Mouse (Mus musculus): ENCODE measurements around the gene Sys1. TPM values are rescaled to one million over a fixed set of nuclear protein-coding genes. Genes with fewer than 3 reads are reported as not detected.
A peak's percentile ranks its signal among the peaks of the same experiment; 100 is the strongest.

Gene Sys1
- polyA plus RNA-seq, 1 experiment from 2014 or later = 63.3 TPM

DNA sequence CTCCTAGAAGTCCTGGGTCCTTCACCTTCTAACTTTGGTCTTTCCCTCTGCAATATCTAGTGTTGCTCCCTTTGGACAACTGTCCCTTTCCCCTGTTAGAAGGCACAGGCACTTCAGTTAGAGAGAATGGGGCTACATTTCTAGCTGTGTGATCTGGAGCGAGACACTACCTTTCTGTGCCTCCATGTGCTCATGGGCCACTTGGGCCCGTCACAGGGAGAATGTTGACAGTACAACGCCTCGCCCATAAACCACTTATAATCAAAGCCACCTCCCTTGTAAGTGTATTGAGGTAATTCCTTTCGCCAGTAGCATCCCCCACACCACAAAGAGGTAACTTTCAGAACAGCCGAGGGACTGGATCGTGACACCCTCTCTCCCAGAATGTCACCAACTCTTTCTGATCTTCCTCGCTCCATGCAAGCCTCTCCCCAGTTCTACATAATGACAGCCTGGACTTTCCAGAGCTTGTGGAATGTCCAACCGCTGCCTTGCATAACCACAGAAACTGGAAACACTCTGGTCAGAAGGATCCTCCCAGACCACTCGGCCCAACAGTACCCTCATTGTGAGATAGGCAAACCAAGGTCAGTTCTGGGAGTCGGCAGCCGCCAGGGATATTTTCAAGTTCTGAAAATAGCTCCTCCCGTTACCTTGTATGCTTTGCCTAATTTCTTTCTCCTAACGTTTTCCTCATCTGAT is 7.3 kb upstream of the Sys1 start:
- H3K36me3 ChIP-seq (ENCODE audit: control insufficient read depth, insufficient read depth, low read length) = no peaks in the 10 kb centered on the region
- H3K4me1 ChIP-seq (ENCODE audit: control insufficient read depth, insufficient read depth, low read length) = peaks cover 14% of the 10 kb centered on the region
- ATAC-seq (ENCODE audit: low read depth) (peak; percentile 51; the same call in 1 of the 2 replicates), DNase-seq (ENCODE audit: low spot score) (peak; percentile 43)
- no peaks in the 10 kb centered on the region for H3K27me3 ChIP-seq (replicated peaks; ENCODE audit: control insufficient read depth, insufficient read depth, low read length)
- WGBS = 72% methylated on average over 14 of the region's 14 CpGs
- peaks cover 4% of the 10 kb centered on the region; the same call in 1 of the 2 replicates for H3K9me3 ChIP-seq (ENCODE audit: control insufficient read depth, low read length)
- H3K4me3 ChIP-seq (ENCODE audit: low read depth, low read length) = no peak overlapping the region
- peak overlapping the region; percentile 65 for H3K27ac ChIP-seq (replicated peaks; ENCODE audit: low read depth, low read length)
- H3K4me2 ChIP-seq (ENCODE audit: low read depth, low read length) = no peak overlapping the region
- H3K9ac ChIP-seq (ENCODE audit: low read depth, low read length) = no peak overlapping the region

DNA sequence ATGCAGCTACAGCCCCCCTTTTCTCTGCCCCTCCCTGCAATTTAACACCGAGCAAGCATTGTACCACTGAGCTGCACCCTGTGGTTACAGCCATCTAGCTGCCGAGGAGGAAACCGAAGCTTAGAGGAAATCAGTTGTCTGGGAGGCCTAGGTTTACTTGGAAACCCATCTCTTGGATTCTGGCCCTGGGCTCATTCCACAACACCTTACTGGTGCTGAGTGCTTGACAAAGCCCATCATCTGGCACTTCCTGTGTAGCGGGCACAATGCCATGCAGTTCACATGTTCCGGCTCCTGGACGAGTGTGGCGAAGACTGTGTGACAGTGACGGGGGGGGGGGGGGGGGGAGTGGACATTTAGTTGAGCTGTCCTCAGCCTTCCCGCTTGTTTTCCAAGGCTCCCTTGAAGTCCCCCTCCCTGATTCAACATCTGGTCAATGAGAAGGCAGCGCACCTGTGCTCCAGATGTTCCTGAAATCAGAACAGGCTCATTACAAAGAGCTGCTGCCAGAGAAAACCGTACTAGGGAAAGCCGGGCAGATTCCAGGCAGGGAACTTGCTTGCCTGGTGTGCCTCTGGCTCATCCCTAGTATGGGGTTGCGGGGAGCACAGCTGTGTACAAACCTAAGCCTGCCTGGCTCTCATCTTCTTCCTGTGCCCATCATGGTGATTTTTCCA is 4.6 kb upstream of the Sys1 start:
- WGBS = 21% methylated on average over 12 of the region's 13 CpGs
- ATAC-seq (ENCODE audit: low read depth) (peak; percentile 45), DNase-seq (ENCODE audit: low spot score) (peak; percentile 78)
- H3K27me3 ChIP-seq (replicated peaks; ENCODE audit: control insufficient read depth, insufficient read depth, low read length) = no peaks in the 10 kb centered on the region
- H3K27ac ChIP-seq (replicated peaks; ENCODE audit: low read depth, low read length) = 0 out of 2 replicates have a peak overlapping the region, but pooled peaks have one; percentile 35
- no peak overlapping the region for H3K4me3 ChIP-seq (ENCODE audit: low read depth, low read length)
- H3K4me1 ChIP-seq (ENCODE audit: control insufficient read depth, insufficient read depth, low read length) = peaks cover 30% of the 10 kb centered on the region
- H3K9me3 ChIP-seq (ENCODE audit: control insufficient read depth, low read length) = peaks cover 4% of the 10 kb centered on the region; the same call in 1 of the 2 replicates
- no peak overlapping the region for H3K4me2 ChIP-seq (ENCODE audit: low read depth, low read length)
- H3K36me3 ChIP-seq (ENCODE audit: control insufficient read depth, insufficient read depth, low read length) = no peaks in the 10 kb centered on the region
- no peak overlapping the region for H3K9ac ChIP-seq (ENCODE audit: low read depth, low read length)

DNA sequence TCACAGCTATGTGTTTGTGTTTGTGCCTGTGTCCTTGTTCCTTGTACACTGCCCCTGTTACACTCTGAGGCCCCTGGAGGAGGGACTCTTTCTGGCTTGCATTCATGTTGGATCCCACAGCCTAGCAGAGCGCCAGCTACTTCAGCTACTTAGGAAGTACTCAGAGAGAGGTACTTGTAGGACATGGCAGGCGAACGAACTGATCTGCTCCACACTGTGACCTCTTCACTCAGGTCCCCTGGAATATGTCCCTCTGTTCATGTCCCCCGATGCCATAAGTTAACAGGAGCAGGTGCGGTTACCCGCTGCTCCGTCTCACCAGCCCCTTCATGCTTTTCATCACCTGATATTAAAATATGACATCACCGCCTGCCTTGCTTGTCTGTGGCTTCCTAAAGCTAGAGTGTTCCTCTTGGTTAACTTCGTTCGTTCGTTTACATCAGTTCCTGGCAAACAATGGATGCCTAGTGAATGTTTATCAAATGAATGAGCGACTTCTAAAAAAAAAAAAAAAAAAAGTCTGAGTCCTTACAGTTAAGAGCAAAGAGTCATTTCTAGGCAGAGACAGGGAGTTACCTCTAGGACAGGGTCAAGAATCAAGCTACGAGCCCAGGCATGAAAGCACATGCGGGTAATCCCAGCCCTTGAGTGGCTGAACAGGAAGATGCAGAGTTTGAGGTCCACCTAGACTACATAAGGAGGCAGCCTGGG is 3.6 kb upstream of the Sys1 start:
- H3K9ac ChIP-seq (ENCODE audit: low read depth, low read length) = no peak overlapping the region
- peaks cover 30% of the 10 kb centered on the region for H3K4me1 ChIP-seq (ENCODE audit: control insufficient read depth, insufficient read depth, low read length)
- H3K27me3 ChIP-seq (replicated peaks; ENCODE audit: control insufficient read depth, insufficient read depth, low read length) = no peaks in the 10 kb centered on the region
- H3K36me3 ChIP-seq (ENCODE audit: control insufficient read depth, insufficient read depth, low read length) = no peaks in the 10 kb centered on the region
- H3K27ac ChIP-seq (replicated peaks; ENCODE audit: low read depth, low read length) = no peak overlapping the region
- peaks cover 4% of the 10 kb centered on the region; the same call in 1 of the 2 replicates for H3K9me3 ChIP-seq (ENCODE audit: control insufficient read depth, low read length)
- no peak for ATAC-seq (ENCODE audit: low read depth)
- no peak for DNase-seq (ENCODE audit: low spot score)
- no peak overlapping the region for H3K4me2 ChIP-seq (ENCODE audit: low read depth, low read length)
- WGBS = 72% methylated on average over 14 of the region's 14 CpGs
- H3K4me3 ChIP-seq (ENCODE audit: low read depth, low read length) = no peak overlapping the region

GRCm38 (mm10) chr2:164453887-164454500 is 2.8 kb upstream of the Sys1 start:
- Histone ChIP-seq H3K27ac (replicated peaks; ENCODE audit: low read depth, low read length) (no peak overlapping the region), H3K4me2 (ENCODE audit: low read depth, low read length) (no peak overlapping the region), H3K27me3 (replicated peaks; ENCODE audit: control insufficient read depth, insufficient read depth, low read length) (no peaks in the 10 kb centered on the region), H3K9ac (ENCODE audit: low read depth, low read length) (no peak overlapping the region), H3K36me3 (ENCODE audit: control insufficient read depth, insufficient read depth, low read length) (no peaks in the 10 kb centered on the region), H3K9me3 (ENCODE audit: control insufficient read depth, low read length) (peaks cover 4% of the 10 kb centered on the region; the same call in 1 of the 2 replicates), H3K4me3 (ENCODE audit: low read depth, low read length) (no peak overlapping the region), H3K4me1 (ENCODE audit: control insufficient read depth, insufficient read depth, low read length) (peaks cover 27% of the 10 kb centered on the region)
- no peak for ATAC-seq (ENCODE audit: low read depth)
- WGBS = 59% methylated on average over 7 of the region's 7 CpGs
- no peak for DNase-seq (ENCODE audit: low spot score)

GRCm38 (mm10) chr2:164454846-164455245 is 1.9 kb upstream of the Sys1 start:
- DNase-seq (ENCODE audit: low spot score) (peak; percentile 65), ATAC-seq (ENCODE audit: low read depth) (no peak)
- Histone ChIP-seq H3K27me3 (replicated peaks; ENCODE audit: control insufficient read depth, insufficient read depth, low read length) (no peaks in the 10 kb centered on the region), H3K4me3 (ENCODE audit: low read depth, low read length) (no peak overlapping the region), H3K4me2 (ENCODE audit: low read depth, low read length) (no peak overlapping the region), H3K36me3 (ENCODE audit: control insufficient read depth, insufficient read depth, low read length) (no peaks in the 10 kb centered on the region), H3K27ac (replicated peaks; ENCODE audit: low read depth, low read length) (no peak overlapping the region), H3K4me1 (ENCODE audit: control insufficient read depth, insufficient read depth, low read length) (peaks cover 22% of the 10 kb centered on the region), H3K9ac (ENCODE audit: low read depth, low read length) (no peak overlapping the region), H3K9me3 (ENCODE audit: control insufficient read depth, low read length) (peaks cover 4% of the 10 kb centered on the region; the same call in 1 of the 2 replicates)
- WGBS = 62% methylated on average over 10 of the region's 10 CpGs

DNA sequence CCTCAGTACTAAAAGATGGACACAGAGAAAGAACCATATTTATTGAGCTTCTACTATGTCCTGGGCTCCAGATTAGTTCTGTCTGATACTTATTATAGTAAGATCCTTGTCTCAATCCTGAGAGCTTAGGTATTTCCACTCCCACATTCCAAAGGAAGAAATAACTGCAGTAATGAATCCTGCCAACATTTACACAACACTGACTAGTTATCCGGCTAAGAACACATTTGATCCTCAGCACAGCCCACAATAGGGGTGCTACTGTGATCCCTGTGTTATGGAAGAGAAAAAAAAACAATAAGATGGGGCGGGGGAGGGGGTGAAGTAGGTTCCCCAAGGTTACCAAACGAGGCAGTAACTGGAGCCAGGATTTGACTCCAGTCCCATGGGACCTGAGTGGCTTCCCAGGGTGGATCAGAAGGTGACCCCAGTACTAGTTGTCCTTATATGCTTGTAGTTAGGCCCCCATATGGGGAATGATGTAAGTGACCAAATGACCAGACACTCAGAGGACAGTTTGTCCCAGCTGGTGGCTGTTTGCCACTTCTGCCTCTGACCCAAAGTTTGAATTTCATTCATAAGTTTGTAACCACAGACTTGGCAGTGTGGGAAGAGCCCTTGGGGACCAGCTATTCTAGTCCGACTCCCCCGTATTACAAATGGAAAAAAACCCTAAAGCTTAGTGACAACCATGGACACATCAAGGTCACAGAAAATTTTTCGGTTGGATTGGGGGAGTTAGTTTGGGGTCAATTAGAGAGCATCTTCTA is 1.2 kb upstream of the Sys1 start:
- ATAC-seq (ENCODE audit: low read depth) (no peak), DNase-seq (ENCODE audit: low spot score) (peak; percentile 43)
- Histone ChIP-seq H3K4me2 (ENCODE audit: low read depth, low read length) (no peak overlapping the region), H3K4me1 (ENCODE audit: control insufficient read depth, insufficient read depth, low read length) (peaks cover 22% of the 10 kb centered on the region), H3K9ac (ENCODE audit: low read depth, low read length) (no peak overlapping the region), H3K36me3 (ENCODE audit: control insufficient read depth, insufficient read depth, low read length) (no peaks in the 10 kb centered on the region), H3K27me3 (replicated peaks; ENCODE audit: control insufficient read depth, insufficient read depth, low read length) (no peaks in the 10 kb centered on the region), H3K27ac (replicated peaks; ENCODE audit: low read depth, low read length) (no peak overlapping the region), H3K9me3 (ENCODE audit: control insufficient read depth, low read length) (no peaks in the 10 kb centered on the region), H3K4me3 (ENCODE audit: low read depth, low read length) (no peak overlapping the region)
- WGBS = 51% methylated on average over 6 of the region's 6 CpGs

GRCm38 (mm10) chr2:164456413-164456812 is 351 bp upstream of the Sys1 start:
- no peak for DNase-seq (ENCODE audit: low spot score)
- H3K4me2 ChIP-seq (ENCODE audit: low read depth, low read length) = peak overlapping the region; percentile 35
- H3K9ac ChIP-seq (ENCODE audit: low read depth, low read length) = no peak overlapping the region
- peaks cover 22% of the 10 kb centered on the region for H3K4me1 ChIP-seq (ENCODE audit: control insufficient read depth, insufficient read depth, low read length)
- no peaks in the 10 kb centered on the region for H3K27me3 ChIP-seq (replicated peaks; ENCODE audit: control insufficient read depth, insufficient read depth, low read length)
- H3K9me3 ChIP-seq (ENCODE audit: control insufficient read depth, low read length) = no peaks in the 10 kb centered on the region
- ATAC-seq (ENCODE audit: low read depth) = no peak
- 83% methylated on average over 1 of the region's 1 CpGs for WGBS
- H3K4me3 ChIP-seq (ENCODE audit: low read depth, low read length) = no peak overlapping the region
- no peak overlapping the region for H3K27ac ChIP-seq (replicated peaks; ENCODE audit: low read depth, low read length)
- no peaks in the 10 kb centered on the region for H3K36me3 ChIP-seq (ENCODE audit: control insufficient read depth, insufficient read depth, low read length)

DNA sequence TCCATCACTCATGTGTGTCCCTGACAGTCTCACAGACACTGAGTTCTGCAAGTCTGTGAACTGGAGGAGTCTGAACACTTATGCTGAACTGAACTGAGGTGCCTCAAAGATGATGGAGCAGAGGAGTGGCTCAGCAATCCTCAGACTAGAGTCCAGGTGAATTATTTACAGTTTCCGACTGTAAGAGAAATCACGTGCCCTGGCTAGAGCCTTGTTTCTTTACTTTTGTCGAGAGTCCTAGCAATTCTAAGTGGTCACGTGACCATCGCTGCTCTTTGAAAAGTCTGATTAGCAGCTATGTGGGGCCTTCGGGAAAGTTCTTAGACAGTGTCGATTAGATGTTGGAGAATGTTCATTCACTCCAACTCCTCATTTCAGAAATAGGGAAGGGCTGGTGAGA is 1.2 kb downstream of the Sys1 start:
- Histone ChIP-seq H3K9me3 (ENCODE audit: control insufficient read depth, low read length) (no peaks in the 10 kb centered on the region), H3K36me3 (ENCODE audit: control insufficient read depth, insufficient read depth, low read length) (peaks cover 4% of the 10 kb centered on the region; the same call in 1 of the 2 replicates), H3K27ac (replicated peaks; ENCODE audit: low read depth, low read length) (no peak overlapping the region), H3K4me1 (ENCODE audit: control insufficient read depth, insufficient read depth, low read length) (peaks cover 24% of the 10 kb centered on the region), H3K27me3 (replicated peaks; ENCODE audit: control insufficient read depth, insufficient read depth, low read length) (no peaks in the 10 kb centered on the region), H3K9ac (ENCODE audit: low read depth, low read length) (no peak overlapping the region), H3K4me3 (ENCODE audit: low read depth, low read length) (no peak overlapping the region), H3K4me2 (ENCODE audit: low read depth, low read length) (no peak overlapping the region)
- DNase-seq (ENCODE audit: low spot score) (no peak), ATAC-seq (ENCODE audit: low read depth) (no peak)
- 69% methylated on average over 7 of the region's 7 CpGs for WGBS

Data from embryonic facial prominence, embryonic 14.5 days (tissue).